Mouse (Mus musculus): Measurements from ENCODE around the gene Cd200r3. TPM values are rescaled to one million over a fixed set of nuclear protein-coding genes. Genes with fewer than 3 reads are reported as not detected.

The Cd200r3 gene
- polyA plus RNA-seq, 1 experiment from 2014 or later = 2.0 TPM

DNA sequence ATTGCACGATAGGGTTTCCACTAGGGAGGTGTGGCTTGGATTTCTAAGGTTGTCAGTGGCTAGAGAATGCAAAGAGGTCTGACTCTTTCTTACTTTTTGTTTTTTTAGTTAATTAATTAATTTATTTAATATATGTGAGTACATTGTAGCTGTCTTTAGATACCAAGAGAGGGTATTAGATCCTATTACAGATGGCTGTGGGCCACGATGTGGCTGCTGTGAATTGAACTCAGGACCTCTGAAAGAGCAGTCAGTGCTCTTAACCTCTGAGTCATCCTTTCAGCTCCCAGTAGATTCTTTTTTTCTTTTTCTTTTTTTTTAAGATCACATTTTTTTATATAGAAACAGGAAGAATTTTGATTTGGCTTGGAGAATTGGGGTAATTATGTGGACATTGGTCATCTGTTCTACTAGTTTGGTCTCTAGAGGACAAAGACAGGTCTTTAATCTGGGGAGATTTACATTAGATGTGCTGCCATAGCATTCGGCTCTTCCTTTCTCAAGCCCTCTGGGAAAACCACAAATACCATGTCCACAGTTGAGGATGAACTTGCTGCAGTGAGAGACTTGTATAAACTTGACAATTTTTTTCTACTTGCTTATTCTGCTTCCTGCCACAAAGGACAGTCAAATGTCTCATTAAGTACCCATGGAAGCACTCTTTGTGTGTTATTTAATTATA, 40.0 kb downstream of the Cd200r3 start:
- H3K9me3 ChIP-seq (ENCODE audit: control insufficient read depth, low read length) = no peaks in the 10 kb centered on the region
- H3K36me3 ChIP-seq (ENCODE audit: control insufficient read depth, insufficient read depth, low read length) = no peaks in the 10 kb centered on the region
- ATAC-seq (ENCODE audit: low read depth) (no peak), DNase-seq (ENCODE audit: low spot score) (no peak)
- H3K4me2 ChIP-seq (ENCODE audit: low read depth, low read length) = no peak overlapping the region
- no peak overlapping the region for H3K27ac ChIP-seq (replicated peaks; ENCODE audit: low read depth, low read length)
- no peak overlapping the region for H3K9ac ChIP-seq (ENCODE audit: low read depth, low read length)
- no peaks in the 10 kb centered on the region for H3K4me1 ChIP-seq (ENCODE audit: control insufficient read depth, insufficient read depth, low read length)
- WGBS = 54% methylated on average over 3 of the region's 3 CpGs
- H3K27me3 ChIP-seq (replicated peaks; ENCODE audit: control insufficient read depth, insufficient read depth, low read length) = no peaks in the 10 kb centered on the region
- H3K4me3 ChIP-seq (ENCODE audit: low read depth, low read length) = no peak overlapping the region

DNA sequence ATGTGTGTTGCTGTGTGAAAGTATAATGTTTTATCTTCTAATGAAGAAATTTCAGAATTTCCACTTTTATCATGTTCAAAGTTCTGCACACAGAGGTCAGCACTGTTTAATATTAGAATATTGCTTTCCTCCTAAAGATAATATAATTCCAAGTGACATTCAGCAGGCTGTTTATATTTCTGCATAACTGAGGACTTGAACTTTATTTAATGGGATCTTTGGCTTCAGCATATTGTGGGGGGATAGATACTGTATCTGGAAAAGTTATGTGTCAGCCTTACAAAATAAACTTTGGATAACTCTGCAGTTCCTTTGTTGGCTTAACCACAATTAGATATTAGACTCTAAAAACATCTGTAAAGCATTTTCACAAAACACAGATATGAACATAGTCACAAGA, 40.6 kb downstream of the Cd200r3 start:
- H3K36me3 ChIP-seq (ENCODE audit: control insufficient read depth, insufficient read depth, low read length) = no peaks in the 10 kb centered on the region
- no peak overlapping the region for H3K4me3 ChIP-seq (ENCODE audit: low read depth, low read length)
- no peaks in the 10 kb centered on the region for H3K9me3 ChIP-seq (ENCODE audit: control insufficient read depth, low read length)
- H3K4me2 ChIP-seq (ENCODE audit: low read depth, low read length) = no peak overlapping the region
- no peak overlapping the region for H3K9ac ChIP-seq (ENCODE audit: low read depth, low read length)
- H3K27ac ChIP-seq (replicated peaks; ENCODE audit: low read depth, low read length) = no peak overlapping the region
- DNase-seq (ENCODE audit: low spot score) = no peak
- ATAC-seq (ENCODE audit: low read depth) = no peak
- H3K4me1 ChIP-seq (ENCODE audit: control insufficient read depth, insufficient read depth, low read length) = no peaks in the 10 kb centered on the region
- H3K27me3 ChIP-seq (replicated peaks; ENCODE audit: control insufficient read depth, insufficient read depth, low read length) = no peaks in the 10 kb centered on the region

DNA sequence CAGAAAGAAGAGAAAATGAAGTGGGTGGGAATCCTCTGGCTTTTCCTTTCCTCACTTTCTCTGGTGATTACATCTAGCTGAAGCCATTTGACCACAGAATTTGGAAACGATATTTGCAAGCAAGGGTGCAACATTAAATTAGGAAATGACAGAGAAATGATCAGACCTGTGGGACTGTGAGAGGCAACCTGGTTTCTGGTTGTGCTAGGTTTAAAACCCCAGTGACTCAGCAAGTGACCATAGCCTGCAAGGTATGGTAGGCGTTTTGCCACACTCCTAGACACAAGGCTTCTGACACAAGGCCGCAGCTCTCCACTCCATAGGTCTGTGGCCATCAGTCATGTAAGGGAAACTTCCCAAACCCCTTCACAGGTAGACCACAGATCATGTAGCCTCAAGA, 41.4 kb downstream of the Cd200r3 start:
- no peak overlapping the region for H3K9ac ChIP-seq (ENCODE audit: low read depth, low read length)
- H3K27me3 ChIP-seq (replicated peaks; ENCODE audit: control insufficient read depth, insufficient read depth, low read length) = no peaks in the 10 kb centered on the region
- no peaks in the 10 kb centered on the region for H3K4me1 ChIP-seq (ENCODE audit: control insufficient read depth, insufficient read depth, low read length)
- H3K9me3 ChIP-seq (ENCODE audit: control insufficient read depth, low read length) = no peaks in the 10 kb centered on the region
- H3K4me3 ChIP-seq (ENCODE audit: low read depth, low read length) = no peak overlapping the region
- ATAC-seq (ENCODE audit: low read depth) = no peak
- WGBS = 75% methylated on average over 3 of the region's 3 CpGs
- H3K36me3 ChIP-seq (ENCODE audit: control insufficient read depth, insufficient read depth, low read length) = no peaks in the 10 kb centered on the region
- H3K27ac ChIP-seq (replicated peaks; ENCODE audit: low read depth, low read length) = no peak overlapping the region
- H3K4me2 ChIP-seq (ENCODE audit: low read depth, low read length) = no peak overlapping the region
- no peak for DNase-seq (ENCODE audit: low spot score)

DNA sequence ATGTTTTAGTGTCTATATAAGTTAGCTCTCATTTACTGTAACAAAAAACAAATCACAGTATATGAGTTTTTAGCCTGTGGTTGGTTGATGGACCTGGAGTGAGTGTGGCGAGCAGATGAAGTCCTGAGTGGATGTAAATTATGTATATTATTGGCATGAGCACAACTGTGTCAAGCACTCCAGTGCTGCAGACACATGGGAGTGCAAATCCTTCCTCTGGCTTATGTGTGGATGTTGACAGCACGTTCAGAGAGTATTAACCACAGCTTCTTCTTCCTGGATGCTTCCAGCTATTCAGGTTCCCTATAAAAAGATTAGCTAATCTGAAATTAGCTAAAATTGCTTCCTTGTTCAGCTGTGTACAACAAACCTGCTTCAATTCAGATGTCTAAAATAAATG, 42.6 kb downstream of the Cd200r3 start:
- no peak for DNase-seq (ENCODE audit: low spot score)
- no peak overlapping the region for H3K4me2 ChIP-seq (ENCODE audit: low read depth, low read length)
- WGBS = 41% methylated on average over 2 of the region's 2 CpGs

DNA sequence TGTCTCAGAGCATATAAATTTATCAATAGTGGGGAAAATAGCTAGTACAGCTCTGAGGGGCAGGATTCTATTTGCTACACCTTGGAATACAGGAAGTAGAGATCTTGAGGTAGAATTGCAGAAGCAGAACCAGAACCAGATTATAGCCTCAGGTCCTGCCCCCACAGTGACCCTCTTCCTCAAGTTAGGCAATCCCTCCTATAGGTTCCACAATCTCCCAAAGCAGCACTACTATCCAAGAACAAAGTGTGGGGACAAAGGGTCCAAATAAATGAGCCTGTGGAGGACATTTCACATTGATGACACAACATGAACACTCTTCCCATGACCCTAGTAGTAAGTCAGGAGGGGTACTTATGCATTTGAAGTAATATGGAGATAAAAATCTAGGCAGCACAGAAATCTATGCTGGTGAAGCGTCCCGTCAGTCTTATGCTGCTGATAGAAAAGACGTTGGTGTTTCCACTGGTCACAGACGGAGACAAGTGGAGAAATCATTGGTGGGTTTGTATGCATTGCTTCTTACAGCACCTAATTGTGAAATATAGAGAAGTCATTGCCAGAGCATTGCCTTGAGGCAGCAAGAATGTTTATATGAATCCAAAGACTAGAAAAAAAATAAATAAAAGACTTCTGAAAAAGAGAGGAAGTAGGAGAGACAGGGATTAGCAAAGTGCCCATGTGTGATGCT, 45.3 kb downstream of the Cd200r3 start:
- no peak overlapping the region for H3K27ac ChIP-seq (replicated peaks; ENCODE audit: low read depth, low read length)

More for the DNA sequence above, 42.6 kb downstream of the Cd200r3 start:
- no peak overlapping the region for H3K27ac ChIP-seq (replicated peaks; ENCODE audit: low read depth, low read length)
- no peaks in the 10 kb centered on the region for H3K27me3 ChIP-seq (replicated peaks; ENCODE audit: control insufficient read depth, insufficient read depth, low read length)
- H3K36me3 ChIP-seq (ENCODE audit: control insufficient read depth, insufficient read depth, low read length) = no peaks in the 10 kb centered on the region
- ATAC-seq (ENCODE audit: low read depth) = no peak
- H3K4me3 ChIP-seq (ENCODE audit: low read depth, low read length) = no peak overlapping the region
- no peaks in the 10 kb centered on the region for H3K4me1 ChIP-seq (ENCODE audit: control insufficient read depth, insufficient read depth, low read length)
- no peaks in the 10 kb centered on the region for H3K9me3 ChIP-seq (ENCODE audit: control insufficient read depth, low read length)
- no peak overlapping the region for H3K9ac ChIP-seq (ENCODE audit: low read depth, low read length)

DNA sequence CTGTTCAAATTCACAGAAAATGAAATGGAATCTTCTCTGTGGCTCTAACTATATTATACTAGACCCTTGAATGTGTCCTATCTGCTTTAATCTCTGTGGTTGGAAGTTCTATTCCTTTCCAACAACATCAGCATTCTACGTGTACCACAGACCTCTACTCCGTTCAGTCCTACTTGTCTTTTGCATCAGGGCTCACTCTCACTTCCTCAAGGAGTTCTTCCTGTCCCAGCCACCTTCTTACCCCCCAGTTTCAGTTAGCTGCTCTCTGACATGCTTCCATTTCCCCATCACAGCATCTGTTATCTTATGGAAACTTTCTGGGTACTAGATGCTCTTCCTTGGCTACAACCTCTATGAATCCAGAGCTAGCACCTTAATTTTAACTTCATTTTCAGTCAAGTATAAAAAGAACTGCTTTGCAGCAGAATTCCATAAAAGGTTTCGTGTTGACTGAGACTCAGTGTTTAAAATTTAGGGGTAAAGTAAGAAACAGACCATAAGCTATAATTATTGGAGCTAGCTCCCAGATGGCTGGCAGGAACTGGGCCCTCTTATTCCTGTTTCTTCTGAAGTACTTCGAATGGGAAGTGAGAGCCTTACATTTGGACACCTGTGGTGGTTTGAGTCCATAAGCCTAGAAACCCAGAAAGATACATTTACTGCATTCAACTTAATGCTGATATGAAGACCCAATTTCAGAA, 50.0 kb downstream of the Cd200r3 start:
- no peaks in the 10 kb centered on the region for H3K36me3 ChIP-seq (ENCODE audit: control insufficient read depth, insufficient read depth, low read length)
- no peaks in the 10 kb centered on the region for H3K4me1 ChIP-seq (ENCODE audit: control insufficient read depth, insufficient read depth, low read length)
- no peak overlapping the region for H3K9ac ChIP-seq (ENCODE audit: low read depth, low read length)
- H3K4me3 ChIP-seq (ENCODE audit: low read depth, low read length) = no peak overlapping the region
- WGBS = 79% methylated on average over 4 of the region's 4 CpGs
- no peaks in the 10 kb centered on the region for H3K27me3 ChIP-seq (replicated peaks; ENCODE audit: control insufficient read depth, insufficient read depth, low read length)
- no peak overlapping the region for H3K27ac ChIP-seq (replicated peaks; ENCODE audit: low read depth, low read length)
- ATAC-seq (ENCODE audit: low read depth) (no peak), DNase-seq (ENCODE audit: low spot score) (no peak)
- H3K4me2 ChIP-seq (ENCODE audit: low read depth, low read length) = no peak overlapping the region
- no peaks in the 10 kb centered on the region for H3K9me3 ChIP-seq (ENCODE audit: control insufficient read depth, low read length)

More for the DNA sequence above, 45.3 kb downstream of the Cd200r3 start:
- WGBS = 85% methylated on average over 4 of the region's 4 CpGs
- ATAC-seq (ENCODE audit: low read depth) (no peak), DNase-seq (ENCODE audit: low spot score) (no peak)
- Histone ChIP-seq H3K9ac (ENCODE audit: low read depth, low read length) (no peak overlapping the region), H3K9me3 (ENCODE audit: control insufficient read depth, low read length) (no peaks in the 10 kb centered on the region), H3K4me3 (ENCODE audit: low read depth, low read length) (no peak overlapping the region), H3K36me3 (ENCODE audit: control insufficient read depth, insufficient read depth, low read length) (no peaks in the 10 kb centered on the region), H3K4me1 (ENCODE audit: control insufficient read depth, insufficient read depth, low read length) (no peaks in the 10 kb centered on the region), H3K4me2 (ENCODE audit: low read depth, low read length) (no peak overlapping the region), H3K27me3 (replicated peaks; ENCODE audit: control insufficient read depth, insufficient read depth, low read length) (no peaks in the 10 kb centered on the region)

DNA sequence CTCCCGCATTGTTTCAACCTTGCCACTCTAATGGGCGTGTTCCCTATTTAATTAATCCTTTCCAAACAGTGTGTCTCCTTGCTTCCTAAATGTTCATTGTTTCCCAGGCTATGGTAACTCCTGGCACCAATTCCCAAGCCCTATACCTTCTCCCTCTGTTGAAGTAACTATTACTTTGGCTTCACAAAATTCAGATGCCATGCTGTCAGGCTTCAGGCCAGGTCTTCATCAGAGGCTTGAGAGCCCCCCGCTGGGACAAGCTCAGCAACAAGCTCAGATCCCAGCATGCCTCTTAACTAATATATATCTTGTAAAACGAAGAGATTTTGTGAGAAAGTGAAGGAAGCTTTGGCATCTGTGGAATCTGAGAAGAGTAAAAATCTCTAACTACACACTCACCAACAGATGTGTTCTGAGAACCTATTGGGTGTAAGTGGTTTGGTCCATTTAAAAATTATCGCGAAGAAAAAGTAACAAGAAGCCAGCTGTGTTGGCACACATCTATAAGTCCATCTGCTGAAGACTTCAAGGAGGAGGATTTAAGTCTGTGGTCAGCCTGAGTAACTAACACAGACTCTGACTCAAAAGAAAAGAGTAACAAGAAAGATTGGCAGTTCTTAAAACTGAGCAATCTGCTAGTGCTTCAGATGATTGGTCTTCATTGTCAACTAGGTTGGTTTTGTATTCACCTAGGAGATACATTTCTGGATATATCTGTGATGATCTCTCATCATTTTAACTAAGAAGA, 50.9 kb downstream of the Cd200r3 start:
- Histone ChIP-seq H3K27me3 (replicated peaks; ENCODE audit: control insufficient read depth, insufficient read depth, low read length) (no peaks in the 10 kb centered on the region), H3K9me3 (ENCODE audit: control insufficient read depth, low read length) (no peaks in the 10 kb centered on the region), H3K27ac (replicated peaks; ENCODE audit: low read depth, low read length) (no peak overlapping the region), H3K4me3 (ENCODE audit: low read depth, low read length) (no peak overlapping the region), H3K36me3 (ENCODE audit: control insufficient read depth, insufficient read depth, low read length) (no peaks in the 10 kb centered on the region), H3K4me2 (ENCODE audit: low read depth, low read length) (no peak overlapping the region), H3K4me1 (ENCODE audit: control insufficient read depth, insufficient read depth, low read length) (no peaks in the 10 kb centered on the region), H3K9ac (ENCODE audit: low read depth, low read length) (no peak overlapping the region)
- 75% methylated on average over 6 of the region's 6 CpGs for WGBS
- DNase-seq (ENCODE audit: low spot score) (no peak), ATAC-seq (ENCODE audit: low read depth) (no peak)

DNA sequence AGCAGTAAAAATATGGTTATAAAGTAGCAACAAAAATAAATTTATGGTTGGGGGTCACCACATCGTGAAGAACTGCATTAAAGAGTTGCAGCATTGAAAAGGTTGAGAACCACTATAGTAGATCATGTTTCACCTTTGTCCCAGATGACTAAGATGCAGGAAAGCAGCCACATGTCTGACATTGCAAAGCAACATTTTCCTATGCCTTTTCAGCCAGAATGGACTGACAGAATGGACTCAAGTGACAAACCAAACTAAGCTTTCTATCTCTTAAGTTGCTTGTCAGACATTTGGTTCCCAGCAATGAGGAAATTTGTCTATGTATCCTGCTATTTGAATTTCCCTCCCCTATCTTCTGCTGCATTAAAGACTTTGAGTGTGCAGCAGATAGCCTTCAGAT, 51.6 kb downstream of the Cd200r3 start:
- 41% methylated on average over 1 of the region's 1 CpGs for WGBS
- H3K27ac ChIP-seq (replicated peaks; ENCODE audit: low read depth, low read length) = no peak overlapping the region

More for the DNA sequence above, 51.6 kb downstream of the Cd200r3 start:
- no peak overlapping the region for H3K9ac ChIP-seq (ENCODE audit: low read depth, low read length)
- no peaks in the 10 kb centered on the region for H3K27me3 ChIP-seq (replicated peaks; ENCODE audit: control insufficient read depth, insufficient read depth, low read length)
- H3K4me1 ChIP-seq (ENCODE audit: control insufficient read depth, insufficient read depth, low read length) = no peaks in the 10 kb centered on the region
- no peaks in the 10 kb centered on the region for H3K9me3 ChIP-seq (ENCODE audit: control insufficient read depth, low read length)
- H3K4me2 ChIP-seq (ENCODE audit: low read depth, low read length) = no peak overlapping the region
- no peak overlapping the region for H3K4me3 ChIP-seq (ENCODE audit: low read depth, low read length)
- ATAC-seq (ENCODE audit: low read depth) (no peak), DNase-seq (ENCODE audit: low spot score) (no peak)
- H3K36me3 ChIP-seq (ENCODE audit: control insufficient read depth, insufficient read depth, low read length) = no peaks in the 10 kb centered on the region

Measured in embryonic facial prominence, embryonic 14.5 days (tissue).